Mouse (Mus musculus): ENCODE results near the gene Muc13. TPM values are rescaled to one million over a fixed set of nuclear protein-coding genes. Genes with fewer than 3 reads are reported as not detected.

The Muc13 gene
- polyA plus RNA-seq, 1 experiment from 2014 or later = 0.05 TPM

GRCm38 (mm10) chr16:33774972-33775371, 18.9 kb upstream of the Muc13 start:
- Histone ChIP-seq H3K9ac (no peak overlapping the region), H3K36me3 (no peaks in the 10 kb centered on the region), H3K4me1 (replicated peaks) (no peaks in the 10 kb centered on the region), H3K9me3 (no peaks in the 10 kb centered on the region), H3K27me3 (no peaks in the 10 kb centered on the region), H3K4me2 (no peak overlapping the region), H3K4me3 (no peak overlapping the region), H3K27ac (replicated peaks) (no peak overlapping the region)
- no peak for ATAC-seq (ENCODE audit: low FRiP score, low read depth)
- WGBS = 78% methylated on average over 3 of the region's 3 CpGs

GRCm38 (mm10) chr16:33775733-33776335, 18.0 kb upstream of the Muc13 start:
- WGBS = 95% methylated on average over 1 of the region's 1 CpGs
- Histone ChIP-seq H3K4me3 (no peak overlapping the region), H3K27me3 (no peaks in the 10 kb centered on the region), H3K9me3 (no peaks in the 10 kb centered on the region), H3K9ac (no peak overlapping the region), H3K4me2 (no peak overlapping the region), H3K36me3 (no peaks in the 10 kb centered on the region), H3K27ac (replicated peaks) (no peak overlapping the region), H3K4me1 (replicated peaks) (no peaks in the 10 kb centered on the region)
- no peak for ATAC-seq (ENCODE audit: low FRiP score, low read depth)

- Histone ChIP-seq H3K27me3 (no peaks in the 10 kb centered on the region), H3K4me2 (no peak overlapping the region), H3K9me3 (no peaks in the 10 kb centered on the region), H3K4me1 (replicated peaks) (no peaks in the 10 kb centered on the region), H3K9ac (no peak overlapping the region), H3K4me3 (no peak overlapping the region), H3K36me3 (no peaks in the 10 kb centered on the region), H3K27ac (replicated peaks) (no peak overlapping the region)
- WGBS = 83% methylated on average over 7 of the region's 7 CpGs
- ATAC-seq (ENCODE audit: low FRiP score, low read depth) = no peak
Measured at GRCm38 (mm10) chr16:33776766-33777529, 16.9 kb upstream of the Muc13 start.

- no peak for ATAC-seq (ENCODE audit: low FRiP score, low read depth)
- H3K4me2 ChIP-seq = no peak overlapping the region
Measured at GRCm38 (mm10) chr16:33777607-33778006, 16.2 kb upstream of the Muc13 start.

GRCm38 (mm10) chr16:33781789-33782728, 11.8 kb upstream of the Muc13 start:
- no peak overlapping the region for H3K4me2 ChIP-seq
- H3K36me3 ChIP-seq = no peaks in the 10 kb centered on the region
- ATAC-seq (ENCODE audit: low FRiP score, low read depth) = no peak
- H3K4me3 ChIP-seq = no peak overlapping the region
- no peaks in the 10 kb centered on the region for H3K27me3 ChIP-seq
- no peak overlapping the region for H3K9ac ChIP-seq
- no peaks in the 10 kb centered on the region for H3K4me1 ChIP-seq (replicated peaks)
- no peak overlapping the region for H3K27ac ChIP-seq (replicated peaks)
- no peaks in the 10 kb centered on the region for H3K9me3 ChIP-seq
- WGBS = 80% methylated on average over 5 of the region's 5 CpGs

More at GRCm38 (mm10) chr16:33777607-33778006, 16.2 kb upstream of the Muc13 start:
- H3K36me3 ChIP-seq = no peaks in the 10 kb centered on the region
- no peak overlapping the region for H3K4me3 ChIP-seq
- no peaks in the 10 kb centered on the region for H3K4me1 ChIP-seq (replicated peaks)
- no peaks in the 10 kb centered on the region for H3K27me3 ChIP-seq
- no peaks in the 10 kb centered on the region for H3K9me3 ChIP-seq
- H3K9ac ChIP-seq = no peak overlapping the region
- 91% methylated on average over 6 of the region's 6 CpGs for WGBS
- H3K27ac ChIP-seq (replicated peaks) = no peak overlapping the region

GRCm38 (mm10) chr16:33782729-33783091, 11.1 kb upstream of the Muc13 start:
- Histone ChIP-seq H3K9ac (no peak overlapping the region), H3K4me2 (no peak overlapping the region), H3K27me3 (no peaks in the 10 kb centered on the region), H3K4me1 (replicated peaks) (no peaks in the 10 kb centered on the region), H3K4me3 (no peak overlapping the region), H3K27ac (replicated peaks) (no peak overlapping the region), H3K36me3 (no peaks in the 10 kb centered on the region), H3K9me3 (no peaks in the 10 kb centered on the region)
- 90% methylated on average over 1 of the region's 1 CpGs for WGBS
- ATAC-seq (ENCODE audit: low FRiP score, low read depth) = no peak

- ATAC-seq (ENCODE audit: low FRiP score, low read depth) = no peak
- Histone ChIP-seq H3K9ac (no peak overlapping the region), H3K4me1 (replicated peaks) (no peaks in the 10 kb centered on the region), H3K4me2 (no peak overlapping the region), H3K4me3 (no peak overlapping the region), H3K27ac (replicated peaks) (no peak overlapping the region), H3K36me3 (no peaks in the 10 kb centered on the region), H3K9me3 (no peaks in the 10 kb centered on the region), H3K27me3 (no peaks in the 10 kb centered on the region)
- 86% methylated on average over 1 of the region's 1 CpGs for WGBS
Measured at GRCm38 (mm10) chr16:33784547-33784946, 9.3 kb upstream of the Muc13 start.

GRCm38 (mm10) chr16:33785092-33785704, 8.6 kb upstream of the Muc13 start:
- no peaks in the 10 kb centered on the region for H3K4me1 ChIP-seq (replicated peaks)
- no peaks in the 10 kb centered on the region for H3K36me3 ChIP-seq
- H3K4me2 ChIP-seq = no peak overlapping the region
- 80% methylated on average over 8 of the region's 8 CpGs for WGBS
- H3K27me3 ChIP-seq = no peaks in the 10 kb centered on the region
- H3K9me3 ChIP-seq = no peaks in the 10 kb centered on the region
- H3K4me3 ChIP-seq = no peak overlapping the region
- no peak overlapping the region for H3K9ac ChIP-seq
- no peak overlapping the region for H3K27ac ChIP-seq (replicated peaks)
- ATAC-seq (ENCODE audit: low FRiP score, low read depth) = no peak

GRCm38 (mm10) chr16:33786657-33787390, 7.0 kb upstream of the Muc13 start:
- Histone ChIP-seq H3K27ac (replicated peaks) (no peak overlapping the region), H3K4me3 (no peak overlapping the region), H3K9me3 (no peaks in the 10 kb centered on the region), H3K4me1 (replicated peaks) (no peaks in the 10 kb centered on the region), H3K4me2 (no peak overlapping the region), H3K9ac (no peak overlapping the region), H3K27me3 (no peaks in the 10 kb centered on the region), H3K36me3 (no peaks in the 10 kb centered on the region)
- WGBS = 82% methylated on average over 7 of the region's 7 CpGs
- no peak for ATAC-seq (ENCODE audit: low FRiP score, low read depth)

GRCm38 (mm10) chr16:33795106-33795505, 1.3 kb downstream of the Muc13 start:
- WGBS = 91% methylated on average over 4 of the region's 4 CpGs
- Histone ChIP-seq H3K27ac (replicated peaks) (no peak overlapping the region), H3K9me3 (no peaks in the 10 kb centered on the region), H3K4me3 (no peak overlapping the region), H3K36me3 (no peaks in the 10 kb centered on the region), H3K27me3 (no peaks in the 10 kb centered on the region), H3K9ac (no peak overlapping the region), H3K4me2 (no peak overlapping the region), H3K4me1 (replicated peaks) (no peaks in the 10 kb centered on the region)
- no peak for ATAC-seq (ENCODE audit: low FRiP score, low read depth)

GRCm38 (mm10) chr16:33795887-33796286, 2.0 kb downstream of the Muc13 start:
- H3K27ac ChIP-seq (replicated peaks) = no peak overlapping the region
- H3K9me3 ChIP-seq = no peaks in the 10 kb centered on the region
- 87% methylated on average over 6 of the region's 6 CpGs for WGBS
- ATAC-seq (ENCODE audit: low FRiP score, low read depth) = no peak
- no peaks in the 10 kb centered on the region for H3K36me3 ChIP-seq
- H3K27me3 ChIP-seq = no peaks in the 10 kb centered on the region
- no peak overlapping the region for H3K4me2 ChIP-seq
- no peak overlapping the region for H3K9ac ChIP-seq
- no peaks in the 10 kb centered on the region for H3K4me1 ChIP-seq (replicated peaks)
- H3K4me3 ChIP-seq = no peak overlapping the region

All from hindbrain, embryonic 15.5 days (tissue).